Mouse (Mus musculus) hindbrain, embryonic 14.5 days (tissue): ENCODE measurements around the gene Gm10197. TPM values are rescaled to one million over a fixed set of nuclear protein-coding genes. Genes with fewer than 3 reads are reported as not detected.

Experiments used
- ATAC-seq: fragments of 200-750 bp; cut with Nextera tagmentation; 2 replicates; pipeline ENCODE4 v1.8.0; 2017; ENCODE audit warnings: moderate number of reproducible peaks, mild to moderate bottlenecking, moderate TSS enrichment, moderate library complexity; ENCODE audit not compliant: low FRiP score
- DNase-seq: peaks from one replicate; pipeline ENCODE4 v3.0.0-alpha.2; 2015; ENCODE audit warnings: low spot score
- H3K27ac ChIP-seq: fragments of 300-500 bp; sonication (generic); 2 replicates; pipeline ENCODE4 v1.5.1; 2014; ENCODE audit warnings: mild to moderate bottlenecking, moderate library complexity
- H3K27me3 ChIP-seq: fragments of 300-500 bp; sonication (generic); 2 replicates; pipeline ENCODE4 v1.6.1; 2014; ENCODE audit warnings: mild to moderate bottlenecking, low read length, mixed read lengths; ENCODE audit not compliant: control insufficient read depth, insufficient read depth
- H3K36me3 ChIP-seq: fragments of 300-500 bp; sonication (generic); replicated peaks from 2 replicates; pipeline ENCODE4 v1.6.1; 2014; ENCODE audit not compliant: control insufficient read depth, insufficient read depth
- H3K4me1 ChIP-seq: fragments of 300-500 bp; sonication (generic); replicated peaks from 2 replicates; pipeline ENCODE4 v1.6.1; 2014; ENCODE audit warnings: antibody characterized with exemption, low read length, mixed read lengths; ENCODE audit not compliant: control insufficient read depth, insufficient read depth
- H3K4me2 ChIP-seq: fragments of 300-500 bp; sonication (generic); replicated peaks from 2 replicates; pipeline ENCODE4 v1.6.1; 2014; ENCODE audit warnings: mild to moderate bottlenecking, moderate library complexity
- H3K4me3 ChIP-seq: fragments of 300-500 bp; sonication (generic); replicated peaks from 2 replicates; pipeline ENCODE4 v1.5.1; 2014; ENCODE audit warnings: mild to moderate bottlenecking, low read length
- H3K9ac ChIP-seq: fragments of 300-500 bp; sonication (generic); 2 replicates; pipeline ENCODE4 v1.6.1; 2014
- H3K9me3 ChIP-seq: fragments of 300-500 bp; sonication (generic); 2 replicates; pipeline ENCODE4 v1.6.1; 2016; ENCODE audit warnings: low read length; ENCODE audit not compliant: control insufficient read depth
- WGBS: fragments of 180-500 bp; shearing (Covaris S2); extraction: QIAGEN DNeasy Blood & Tissue Kit; methylation state at CpG from one replicate; pipeline ENCODE4 v1.1.7; 2014; 5-methylcytosine and 5-hydroxymethylcytosine counted together
- polyA plus RNA-seq: library from polyadenylated mRNA; unstranded; fragments of >200 nt; fragmentation: Nextera tagmentation; extraction: Ambion mirVana; gene quantifications from 2 replicates; pipeline ENCODE4 v1.2.1, GENCODE M21; 2014

The Gm10197 gene
- polyA plus RNA-seq, 1 experiment from 2014 or later: not detected

DNA sequence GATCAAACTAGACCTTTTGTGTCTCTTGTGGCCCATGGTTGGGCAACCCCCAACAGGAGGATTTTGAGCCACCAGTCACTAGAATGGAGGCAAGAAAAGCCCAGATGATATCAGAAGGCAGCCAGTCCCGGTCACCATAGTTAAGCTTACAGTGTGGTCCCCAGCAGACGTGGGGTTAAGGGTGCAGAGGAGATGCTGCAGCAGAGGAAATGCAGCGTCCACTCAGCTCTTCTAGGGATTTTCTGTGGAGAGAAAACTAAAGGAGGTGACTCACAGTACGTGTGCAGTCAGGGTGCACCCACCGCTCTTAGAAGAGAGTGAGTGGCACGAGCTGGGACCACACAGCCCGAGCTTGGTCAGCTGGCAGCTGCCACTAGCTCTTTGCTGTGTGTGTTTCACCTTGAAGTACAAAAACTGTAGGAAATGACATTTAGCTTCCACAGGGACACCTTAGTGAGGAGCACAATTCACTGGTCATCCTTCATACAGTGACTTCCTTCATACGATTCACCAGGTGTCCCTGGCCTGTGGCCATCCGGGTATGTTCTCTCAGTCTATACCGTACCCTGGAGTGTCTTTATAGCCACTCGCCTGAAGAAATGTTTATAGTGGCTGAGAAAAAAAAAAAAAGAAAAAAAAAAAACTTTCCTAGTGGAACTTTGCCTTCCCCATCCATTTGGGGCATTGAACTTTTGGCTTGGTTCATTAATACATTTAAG, 5.3 kb downstream of the Gm10197 start:
- H3K4me3 ChIP-seq: no peak overlapping the region
- H3K36me3 ChIP-seq: peaks cover 5% of the 10 kb centered on the region; the same call in 1 of the 2 replicates
- no peaks in the 10 kb centered on the region for H3K27me3 ChIP-seq
- H3K9me3 ChIP-seq: no peaks in the 10 kb centered on the region
- WGBS: 79% methylated on average over 11 of the region's 11 CpGs
- ATAC-seq: no peak
- no peaks in the 10 kb centered on the region; the same call in 1 of the 2 replicates for H3K4me1 ChIP-seq
- 0 out of 2 replicates have a peak overlapping the region, but pooled peaks have one; percentile 28 for H3K27ac ChIP-seq
- no peak overlapping the region for H3K9ac ChIP-seq
- H3K4me2 ChIP-seq: no peak overlapping the region
- no peak for DNase-seq

- 32% methylated on average over 9 of the region's 9 CpGs for WGBS
These were observed 6.6 kb downstream of the Gm10197 start for GRCm38 (mm10) chr19:53364963-53365362.

DNA sequence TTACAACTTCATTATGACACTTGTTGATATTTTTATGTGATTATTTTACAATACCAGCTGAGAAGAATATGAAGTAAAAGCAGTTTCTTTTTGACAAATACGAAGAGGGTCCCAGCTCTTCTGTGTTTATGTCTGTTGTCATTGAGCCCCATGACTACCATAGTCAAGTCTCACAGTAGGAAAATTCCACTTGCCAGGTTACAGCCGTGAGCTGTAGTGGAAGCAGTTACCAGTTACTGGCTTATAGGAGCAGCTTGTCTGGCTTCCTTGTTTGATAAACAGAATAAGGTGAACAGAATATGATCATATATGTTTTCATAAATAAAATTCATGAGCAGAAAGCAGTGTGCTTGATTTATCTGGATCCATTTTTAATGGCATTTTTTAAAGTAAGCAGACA, 7.0 kb downstream of the Gm10197 start:
- Histone ChIP-seq H3K36me3 (no peaks in the 10 kb centered on the region), H3K4me3 (no peak overlapping the region), H3K4me2 (no peak overlapping the region), H3K9ac (no peak overlapping the region), H3K27me3 (no peaks in the 10 kb centered on the region), H3K9me3 (no peaks in the 10 kb centered on the region), H3K27ac (no peak overlapping the region), H3K4me1 (peaks cover 9% of the 10 kb centered on the region)
- DNase-seq (no peak), ATAC-seq (no peak)
- 55% methylated on average over 2 of the region's 2 CpGs for WGBS

More at GRCm38 (mm10) chr19:53364963-53365362, 6.6 kb downstream of the Gm10197 start:
- Histone ChIP-seq H3K4me2 (peak overlapping the region; percentile 7; the same call in 1 of the 2 replicates), H3K9ac (no peak overlapping the region), H3K4me3 (no peak overlapping the region), H3K27ac (0 out of 2 replicates have a peak overlapping the region, but pooled peaks have one; percentile 22), H3K36me3 (no peaks in the 10 kb centered on the region), H3K4me1 (peaks cover 5% of the 10 kb centered on the region), H3K9me3 (no peaks in the 10 kb centered on the region), H3K27me3 (no peaks in the 10 kb centered on the region)
- ATAC-seq (peak; percentile 71; the same call in 1 of the 2 replicates), DNase-seq (peak; percentile 68)

DNA sequence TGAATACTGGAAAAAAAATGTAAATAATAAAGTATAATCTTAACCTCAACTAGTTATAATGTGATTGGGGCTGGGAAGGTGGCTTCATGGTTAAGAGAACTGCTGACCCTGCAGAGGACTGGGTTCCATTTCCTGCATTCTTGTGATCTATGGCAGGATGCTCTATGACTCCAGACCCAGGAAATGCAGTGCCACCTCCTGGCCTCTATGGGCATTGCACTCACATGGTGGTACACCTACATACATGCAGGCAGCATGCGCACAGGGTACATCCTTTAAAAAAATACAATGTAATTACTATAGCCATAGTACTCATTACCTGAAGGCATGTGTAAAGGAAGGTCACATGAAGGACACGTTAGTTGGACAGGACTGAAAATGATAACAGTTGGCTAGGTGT, 8.6 kb downstream of the Gm10197 start:
- no peaks in the 10 kb centered on the region for H3K9me3 ChIP-seq
- no peak overlapping the region for H3K27ac ChIP-seq
- DNase-seq: no peak
- H3K9ac ChIP-seq: no peak overlapping the region
- peaks cover 14% of the 10 kb centered on the region for H3K4me1 ChIP-seq
- no peak overlapping the region for H3K4me3 ChIP-seq
- H3K4me2 ChIP-seq: no peak overlapping the region
- no peak for ATAC-seq
- 47% methylated on average over 2 of the region's 2 CpGs for WGBS
- H3K36me3 ChIP-seq: no peaks in the 10 kb centered on the region
- no peaks in the 10 kb centered on the region for H3K27me3 ChIP-seq

DNA sequence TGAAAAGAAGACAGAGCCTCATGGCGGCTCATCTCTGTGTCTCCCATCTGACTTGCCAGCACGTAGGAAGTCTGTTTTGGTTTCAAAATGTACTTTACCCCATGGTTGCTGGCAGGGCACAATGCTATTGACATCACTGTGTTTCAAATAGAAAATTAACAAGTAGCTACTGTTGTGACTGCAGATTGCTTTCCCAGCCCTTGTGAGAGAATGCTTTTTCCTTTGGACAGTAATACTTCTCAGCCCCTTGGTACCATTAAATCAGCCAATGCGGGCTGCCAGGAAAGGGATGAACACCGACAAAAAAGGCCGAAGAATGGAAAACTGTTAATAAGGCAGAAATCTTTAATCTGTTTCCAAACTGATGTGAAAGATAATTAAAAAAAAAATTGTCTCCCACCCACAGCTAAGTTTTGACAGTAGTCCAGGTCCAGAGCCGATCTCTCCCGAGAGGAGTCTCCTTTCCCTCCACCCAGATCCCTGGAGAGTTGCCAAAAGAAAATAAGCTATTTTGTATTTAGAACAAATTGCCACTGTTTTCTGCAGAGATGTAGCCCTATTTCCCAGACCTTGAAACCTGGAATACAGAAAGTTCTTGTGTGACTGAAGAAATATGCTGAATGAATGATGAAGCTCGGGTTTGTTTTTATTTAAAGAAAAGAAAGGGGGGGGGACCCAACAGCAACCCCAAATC, 11.2 kb downstream of the Gm10197 start:
- peaks cover 14% of the 10 kb centered on the region for H3K4me1 ChIP-seq
- no peaks in the 10 kb centered on the region for H3K9me3 ChIP-seq
- H3K36me3 ChIP-seq: no peaks in the 10 kb centered on the region
- ATAC-seq (peak; percentile 33; the same call in 1 of the 2 replicates), DNase-seq (peak; percentile 55)
- peak overlapping the region; percentile 82 for H3K27ac ChIP-seq
- no peaks in the 10 kb centered on the region for H3K27me3 ChIP-seq
- H3K4me3 ChIP-seq: no peak overlapping the region
- H3K4me2 ChIP-seq: peak overlapping the region; percentile 37
- WGBS: 46% methylated on average over 8 of the region's 8 CpGs
- H3K9ac ChIP-seq: peak overlapping the region; percentile 32; the same call in 1 of the 2 replicates

DNA sequence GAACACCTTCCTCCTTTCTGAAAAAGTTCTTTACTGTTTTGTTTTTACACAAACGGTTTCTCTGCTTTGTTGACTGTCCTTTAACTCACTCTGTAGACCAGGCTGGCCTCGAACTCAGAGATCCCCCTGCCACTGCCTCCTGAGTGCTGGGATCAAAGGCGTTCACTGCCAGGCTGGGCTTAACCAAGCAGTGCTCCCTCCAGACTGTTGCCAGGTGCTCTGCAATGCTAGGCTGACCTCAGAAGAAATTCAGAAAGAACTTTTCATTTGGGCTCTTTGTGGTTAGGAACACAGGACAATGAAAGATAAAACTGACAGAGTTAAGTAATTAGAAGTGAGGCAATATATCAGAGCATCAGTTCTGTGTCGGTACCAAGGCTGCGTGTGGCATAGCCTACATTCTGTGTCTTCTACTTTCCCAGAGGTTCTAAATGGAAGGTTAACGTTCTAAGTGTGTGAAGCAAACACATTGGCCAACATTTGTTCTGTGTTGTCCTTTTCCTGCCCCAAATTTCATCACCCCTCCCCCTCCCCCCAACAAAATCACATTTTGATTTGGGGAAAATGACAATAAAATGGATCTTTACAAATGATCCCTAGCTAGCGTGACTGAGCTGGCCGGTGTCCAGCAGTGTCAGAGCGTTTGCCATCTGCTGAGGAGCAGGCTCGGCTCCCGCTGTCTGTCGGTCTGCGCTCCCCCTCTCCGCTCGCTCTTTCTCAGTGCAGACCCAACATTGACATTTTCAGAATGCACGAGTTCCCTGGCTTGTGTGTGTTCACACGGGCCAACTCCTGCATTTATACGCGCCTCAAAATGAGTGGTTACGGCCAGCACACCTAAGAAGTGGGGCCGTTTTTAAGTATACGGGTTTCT, 12.2 kb downstream of the Gm10197 start:
- Histone ChIP-seq H3K9me3 (no peaks in the 10 kb centered on the region), H3K9ac (peak overlapping the region; percentile 32; the same call in 1 of the 2 replicates), H3K4me2 (peak overlapping the region; percentile 37), H3K4me3 (no peak overlapping the region), H3K36me3 (no peaks in the 10 kb centered on the region), H3K27ac (peak overlapping the region; percentile 82), H3K4me1 (peaks cover 14% of the 10 kb centered on the region), H3K27me3 (no peaks in the 10 kb centered on the region)
- ATAC-seq: peak; percentile 66; the same call in 1 of the 2 replicates
- WGBS: 41% methylated on average over 22 of the region's 22 CpGs
- DNase-seq: peak; percentile 70

- no peaks in the 10 kb centered on the region for H3K27me3 ChIP-seq
- no peak overlapping the region for H3K4me2 ChIP-seq
- ATAC-seq (no peak), DNase-seq (no peak)
- WGBS: 79% methylated on average over 16 of the region's 16 CpGs
- H3K36me3 ChIP-seq: peaks cover 9% of the 10 kb centered on the region; the same call in 1 of the 2 replicates
- H3K4me1 ChIP-seq: peaks cover 10% of the 10 kb centered on the region
- H3K9me3 ChIP-seq: no peaks in the 10 kb centered on the region
- no peak overlapping the region for H3K4me3 ChIP-seq
- H3K27ac ChIP-seq: no peak overlapping the region
- H3K9ac ChIP-seq: no peak overlapping the region
These were observed 16.5 kb downstream of the Gm10197 start for GRCm38 (mm10) chr19:53355065-53355464.

GRCm38 (mm10) chr19:53354271-53355000, 17.1 kb downstream of the Gm10197 start:
- Histone ChIP-seq H3K4me2 (no peak overlapping the region), H3K4me3 (no peak overlapping the region), H3K36me3 (peaks cover 9% of the 10 kb centered on the region; the same call in 1 of the 2 replicates), H3K27ac (no peak overlapping the region), H3K9ac (no peak overlapping the region), H3K4me1 (peaks cover 4% of the 10 kb centered on the region; the same call in 1 of the 2 replicates), H3K27me3 (no peaks in the 10 kb centered on the region), H3K9me3 (no peaks in the 10 kb centered on the region)
- no peak for ATAC-seq
- 69% methylated on average over 7 of the region's 7 CpGs for WGBS
- no peak for DNase-seq
